Mouse (Mus musculus) ES-Bruce4 (cell line): ENCODE measurements around the gene Rln1. TPM values are rescaled to one million over a fixed set of nuclear protein-coding genes. Genes with fewer than 3 reads are reported as not detected.

Experiments used
- H3K27ac ChIP-seq: 2 replicates; pipeline ENCODE4 v1.5.1; 2012; ENCODE audit warnings: low read length, inconsistent platforms; ENCODE audit not compliant: insufficient read depth
- H3K27me3 ChIP-seq: 2 replicates; pipeline ENCODE4 v1.6.1; 2012; ENCODE audit warnings: mild to moderate bottlenecking, low read length, inconsistent platforms; ENCODE audit not compliant: control insufficient read depth, poor library complexity, insufficient read depth, severe bottlenecking
- H3K36me3 ChIP-seq: 2 replicates; pipeline ENCODE4 v1.6.1; 2012; ENCODE audit warnings: inconsistent platforms, mild to moderate bottlenecking, low read length, moderate library complexity; ENCODE audit not compliant: control insufficient read depth, poor library complexity, insufficient read depth, severe bottlenecking
- H3K4me1 ChIP-seq: one replicate; pipeline ENCODE4 v1.8.1; 2011; ENCODE audit warnings: low read length; ENCODE audit not compliant: control insufficient read depth, insufficient read depth
- H3K4me3 ChIP-seq: 2 replicates; pipeline ENCODE4 v1.5.1; 2011; ENCODE audit warnings: low read depth, mild to moderate bottlenecking, low read length
- H3K9ac ChIP-seq: 2 replicates; pipeline ENCODE4 v1.6.1; 2012; ENCODE audit warnings: low read depth, mild to moderate bottlenecking, inconsistent platforms; ENCODE audit not compliant: poor library complexity, severe bottlenecking
- H3K9me3 ChIP-seq: replicated peaks from 2 replicates; pipeline ENCODE4 v1.6.1; 2012; ENCODE audit warnings: mild to moderate bottlenecking, low read length, inconsistent platforms; ENCODE audit not compliant: control insufficient read depth, poor library complexity, insufficient read depth, severe bottlenecking
- CTCF ChIP-seq: IDR thresholded peaks from one replicate; pipeline ENCODE4 v1.8.1; 2011; ENCODE audit warnings: low read depth, low read length
- EP300 ChIP-seq: IDR thresholded peaks from 2 replicates; pipeline ENCODE4 v1.6.1; 2011; ENCODE audit warnings: low read depth, low read length; ENCODE audit not compliant: insufficient read depth
- POLR2A ChIP-seq: IDR thresholded peaks from one replicate; pipeline ENCODE4 v1.8.1; 2011; ENCODE audit warnings: low read length; ENCODE audit not compliant: insufficient read depth
- polyA plus RNA-seq: library from polyadenylated mRNA; stranded (reverse); fragments of >200 nt; gene quantifications from 2 replicates; pipeline ENCODE4 v1.2.4, GENCODE M21; 2011; ENCODE audit warnings: low read depth; ENCODE audit not compliant: missing spikeins, insufficient read depth, insufficient read length

The Rln1 gene
- polyA plus RNA-seq, 1 experiment = 2.0 TPM

GRCm38 (mm10) chr19:29297366-29297765 lies 37.1 kb downstream of the Rln1 start:
- H3K27me3 ChIP-seq = no peaks in the 10 kb centered on the region; the same call in 1 of the 2 replicates
- H3K9ac ChIP-seq = no peak overlapping the region
- no peaks in the 10 kb centered on the region for H3K36me3 ChIP-seq
- no peak overlapping the region for H3K4me3 ChIP-seq
- H3K27ac ChIP-seq = no peak overlapping the region
- no peak for TF ChIP-seq POLR2A
- no peak for TF ChIP-seq EP300
- TF ChIP-seq CTCF = no peak
- H3K4me1 ChIP-seq = no peaks in the 10 kb centered on the region
- no peaks in the 10 kb centered on the region for H3K9me3 ChIP-seq

- Histone ChIP-seq H3K9ac (no peak overlapping the region), H3K36me3 (no peaks in the 10 kb centered on the region), H3K4me1 (no peaks in the 10 kb centered on the region), H3K27ac (no peak overlapping the region), H3K27me3 (no peaks in the 10 kb centered on the region), H3K4me3 (no peak overlapping the region), H3K9me3 (no peaks in the 10 kb centered on the region)
- TF ChIP-seq CTCF = no peak
- no peak for TF ChIP-seq POLR2A
- TF ChIP-seq EP300 = no peak
These were observed 38.3 kb downstream of the Rln1 start for GRCm38 (mm10) chr19:29296166-29296565.

- no peak overlapping the region for H3K4me3 ChIP-seq
- H3K9ac ChIP-seq = no peak overlapping the region
- H3K4me1 ChIP-seq = no peaks in the 10 kb centered on the region
- H3K27ac ChIP-seq = no peak overlapping the region
- no peaks in the 10 kb centered on the region for H3K9me3 ChIP-seq
- H3K27me3 ChIP-seq = no peaks in the 10 kb centered on the region
- TF ChIP-seq POLR2A (no peak), EP300 (no peak), CTCF (no peak)
- H3K36me3 ChIP-seq = no peaks in the 10 kb centered on the region
These were observed 39.7 kb downstream of the Rln1 start for GRCm38 (mm10) chr19:29294756-29295155.

GRCm38 (mm10) chr19:29292546-29292945 lies 41.9 kb downstream of the Rln1 start:
- TF ChIP-seq EP300 = no peak
- TF ChIP-seq POLR2A = no peak
- TF ChIP-seq CTCF = no peak
- Histone ChIP-seq H3K36me3 (no peaks in the 10 kb centered on the region), H3K27ac (no peak overlapping the region), H3K27me3 (no peaks in the 10 kb centered on the region), H3K4me1 (no peaks in the 10 kb centered on the region), H3K9me3 (no peaks in the 10 kb centered on the region), H3K9ac (no peak overlapping the region), H3K4me3 (no peak overlapping the region)

GRCm38 (mm10) chr19:29291532-29291931 lies 42.9 kb downstream of the Rln1 start:
- Histone ChIP-seq H3K9ac (no peak overlapping the region), H3K27ac (no peak overlapping the region), H3K4me3 (no peak overlapping the region), H3K4me1 (no peaks in the 10 kb centered on the region), H3K36me3 (no peaks in the 10 kb centered on the region), H3K9me3 (no peaks in the 10 kb centered on the region), H3K27me3 (no peaks in the 10 kb centered on the region)
- TF ChIP-seq EP300 (no peak), CTCF (no peak), POLR2A (no peak)

- no peak overlapping the region for H3K4me3 ChIP-seq
- no peaks in the 10 kb centered on the region for H3K27me3 ChIP-seq
- peaks cover 2% of the 10 kb centered on the region for H3K4me1 ChIP-seq
- TF ChIP-seq POLR2A (no peak), EP300 (no peak), CTCF (no peak)
- H3K27ac ChIP-seq = no peak overlapping the region
- no peaks in the 10 kb centered on the region for H3K36me3 ChIP-seq
- H3K9me3 ChIP-seq = no peaks in the 10 kb centered on the region
- no peak overlapping the region for H3K9ac ChIP-seq
These were observed 46.6 kb downstream of the Rln1 start for GRCm38 (mm10) chr19:29287863-29288262.
